Mouse (Mus musculus): ENCODE measurements at regions not wholly inside any gene's neighbourhood (a gene's known extent, or its start where the extent isn't known, plus 50 kb on each side); places are given as distances from the start of the nearest gene placed in this dataset.

DNA sequence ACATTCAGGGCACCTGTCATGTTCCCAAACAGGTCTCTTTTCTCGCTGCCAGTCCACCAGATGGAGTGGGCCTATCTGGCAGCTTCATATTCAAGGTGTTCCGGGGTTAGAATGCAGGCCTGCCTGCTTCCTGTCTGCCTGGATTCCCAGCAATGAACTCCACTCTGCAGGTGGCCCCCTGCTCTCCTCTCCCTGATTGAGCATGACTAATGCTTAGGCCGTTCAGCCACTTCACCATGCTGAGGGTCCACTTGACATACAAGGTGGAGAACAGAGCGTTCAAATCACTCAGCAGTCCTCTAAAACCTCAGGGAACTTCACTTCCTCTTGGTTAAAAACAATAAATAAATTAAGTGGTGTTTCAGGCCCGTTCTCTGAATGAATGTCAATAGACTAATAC is 112.1 kb upstream of the Ralgapa2 start:
- no peak for DNase-seq (ENCODE audit: low spot score in 2 of 2)

DNA sequence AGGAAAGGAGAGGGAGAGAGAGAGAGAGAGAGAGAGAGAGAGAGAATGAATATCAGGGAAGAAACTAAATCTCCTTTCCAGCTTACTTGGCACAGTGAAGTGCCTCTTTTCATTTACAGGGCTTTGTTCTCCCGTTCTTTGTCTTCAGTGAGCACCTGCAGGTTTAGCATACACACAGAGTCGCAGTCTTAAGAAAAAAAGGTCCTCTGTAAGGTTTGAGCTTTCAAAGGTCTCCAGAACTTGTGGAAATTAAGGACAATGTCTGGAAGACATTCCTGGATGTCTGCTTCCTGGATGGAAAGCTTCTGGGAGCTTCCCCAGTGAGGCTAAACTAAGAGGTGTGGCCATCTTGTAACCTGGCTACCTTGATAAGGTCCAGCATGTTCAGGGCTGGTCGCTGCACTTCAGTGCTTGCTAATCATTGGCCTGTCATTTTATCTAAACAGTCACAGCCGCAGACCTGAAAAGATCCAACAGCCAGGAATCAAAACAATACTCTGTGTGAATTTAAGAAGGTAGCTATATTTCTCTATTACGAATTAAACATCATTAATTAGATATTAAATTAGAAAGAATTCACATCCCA is 113.1 kb upstream of the Ralgapa2 start:
- no peak for DNase-seq (ENCODE audit: low spot score in 2 of 2)

DNA sequence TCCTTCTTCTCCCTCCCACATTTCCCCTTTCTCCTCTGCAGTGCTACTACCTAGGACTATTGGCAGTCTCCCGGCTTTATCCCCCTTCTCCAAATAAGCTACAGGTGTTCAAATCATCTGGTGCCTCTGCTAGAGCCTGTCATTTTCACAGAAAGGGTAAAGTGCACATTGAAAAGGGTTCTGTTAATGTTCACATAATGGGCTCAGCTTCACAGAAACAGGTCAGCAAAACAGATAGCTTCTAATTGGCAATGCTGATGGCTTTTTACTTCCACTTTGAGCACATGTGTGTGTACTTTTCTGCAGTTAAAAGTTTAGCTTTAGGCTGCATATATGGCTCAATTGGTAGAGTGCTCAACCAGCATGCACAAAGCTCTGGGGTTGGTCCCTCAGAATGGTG is 114.4 kb upstream of the Ralgapa2 start:
- DNase-seq (ENCODE audit: low spot score in 2 of 2), result no peak

DNA sequence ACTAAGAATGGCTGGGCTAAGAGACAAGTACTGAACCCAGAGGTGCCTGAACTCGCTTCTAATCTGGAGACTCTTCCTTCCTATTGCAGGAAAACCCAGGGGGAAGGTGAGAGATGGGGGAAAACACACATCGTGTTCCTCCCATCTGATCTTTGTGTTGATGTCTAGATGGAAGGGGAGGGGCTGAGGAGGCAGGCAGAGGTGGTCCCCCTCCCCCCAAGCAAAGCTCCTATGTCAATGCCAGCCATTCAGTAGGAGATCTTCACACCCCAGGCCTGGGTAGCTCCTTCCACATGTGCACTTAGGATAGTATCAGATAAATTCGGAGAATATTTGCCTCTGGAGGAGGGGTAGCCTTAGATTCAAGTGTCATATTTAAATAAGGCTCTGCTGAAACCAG is 118.0 kb upstream of the Ralgapa2 start:
- no peak for DNase-seq (ENCODE audit: low spot score in 2 of 2)

DNA sequence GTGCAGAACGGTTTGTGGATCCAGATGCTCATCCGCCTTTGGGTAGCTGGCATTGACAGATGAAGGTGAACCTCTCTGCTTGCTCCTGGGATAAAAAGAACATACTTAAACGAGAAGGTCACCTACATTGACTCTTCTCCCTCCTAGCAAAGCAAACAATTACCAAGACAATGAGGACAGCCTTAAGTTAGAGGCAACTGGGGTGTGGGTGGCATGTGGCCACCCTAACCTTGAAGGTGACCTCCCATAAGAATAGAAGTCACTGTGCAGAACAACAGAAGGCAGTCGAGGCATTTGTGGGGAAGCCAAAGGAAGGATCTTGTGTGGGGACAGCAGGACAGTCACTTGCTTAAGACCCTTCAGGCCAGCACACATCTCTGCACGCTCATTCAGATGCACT is 119.0 kb upstream of the Ralgapa2 start:
- no peak for DNase-seq (ENCODE audit: low spot score in 2 of 2)

DNA sequence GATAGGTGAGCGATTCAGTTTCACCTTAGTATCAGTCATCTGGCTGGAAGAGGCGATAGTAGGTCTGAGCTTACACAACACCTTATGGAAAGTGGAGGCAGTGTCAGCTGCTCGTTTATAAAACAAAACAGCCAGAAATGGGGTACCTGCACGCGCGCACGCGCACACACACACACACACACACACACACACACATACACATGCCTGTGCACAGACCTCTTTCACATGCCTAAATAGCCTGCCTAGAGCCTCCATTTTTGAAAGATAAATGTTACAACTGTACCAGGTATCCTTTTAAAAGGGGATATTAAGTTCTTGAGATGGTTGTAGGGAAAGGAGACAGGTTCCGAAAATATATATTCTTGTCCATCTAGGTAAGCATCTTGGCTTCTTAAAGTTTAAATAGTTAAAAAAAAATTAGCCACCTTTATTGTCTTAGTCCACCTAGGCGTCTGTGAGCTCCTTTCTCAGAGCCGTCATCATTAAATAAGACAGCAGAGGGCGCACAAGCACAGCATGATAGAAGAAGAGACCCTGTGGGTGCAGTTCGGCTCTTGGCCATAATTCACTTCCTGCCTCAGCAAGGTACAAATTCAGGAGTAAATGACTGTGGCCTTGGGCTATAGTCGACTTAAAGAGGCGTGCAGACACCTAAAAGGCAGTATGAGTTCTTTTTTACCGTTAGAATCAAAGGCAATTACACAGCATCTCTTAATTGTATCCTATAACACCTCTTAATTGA is 121.4 kb upstream of the Ralgapa2 start:
- DNase-seq (ENCODE audit: low spot score in 2 of 2), result peak in 1 of 2 experiments; percentile 45

DNA sequence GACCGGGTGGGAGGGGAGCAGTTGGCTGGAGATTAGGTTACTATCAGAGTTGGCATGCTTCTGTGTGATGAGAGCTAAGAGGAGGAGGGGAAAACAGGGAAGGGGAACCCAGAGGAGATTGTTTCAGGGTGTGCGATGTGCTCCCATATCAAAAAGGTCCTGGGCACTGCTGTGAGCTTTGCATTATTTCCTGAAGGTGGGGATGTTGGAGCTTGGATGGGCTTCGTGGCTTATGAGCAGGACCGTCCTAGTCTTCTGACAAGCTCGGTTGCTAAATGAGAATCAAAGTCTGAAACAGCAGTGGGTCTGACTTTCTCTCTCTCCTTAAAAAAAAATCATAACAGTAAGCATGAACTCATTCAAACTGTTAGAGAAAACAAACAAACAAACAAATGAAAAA is 125.4 kb upstream of the Ralgapa2 start:
- DNase-seq (ENCODE audit: low spot score in 2 of 2), result no peak

DNA sequence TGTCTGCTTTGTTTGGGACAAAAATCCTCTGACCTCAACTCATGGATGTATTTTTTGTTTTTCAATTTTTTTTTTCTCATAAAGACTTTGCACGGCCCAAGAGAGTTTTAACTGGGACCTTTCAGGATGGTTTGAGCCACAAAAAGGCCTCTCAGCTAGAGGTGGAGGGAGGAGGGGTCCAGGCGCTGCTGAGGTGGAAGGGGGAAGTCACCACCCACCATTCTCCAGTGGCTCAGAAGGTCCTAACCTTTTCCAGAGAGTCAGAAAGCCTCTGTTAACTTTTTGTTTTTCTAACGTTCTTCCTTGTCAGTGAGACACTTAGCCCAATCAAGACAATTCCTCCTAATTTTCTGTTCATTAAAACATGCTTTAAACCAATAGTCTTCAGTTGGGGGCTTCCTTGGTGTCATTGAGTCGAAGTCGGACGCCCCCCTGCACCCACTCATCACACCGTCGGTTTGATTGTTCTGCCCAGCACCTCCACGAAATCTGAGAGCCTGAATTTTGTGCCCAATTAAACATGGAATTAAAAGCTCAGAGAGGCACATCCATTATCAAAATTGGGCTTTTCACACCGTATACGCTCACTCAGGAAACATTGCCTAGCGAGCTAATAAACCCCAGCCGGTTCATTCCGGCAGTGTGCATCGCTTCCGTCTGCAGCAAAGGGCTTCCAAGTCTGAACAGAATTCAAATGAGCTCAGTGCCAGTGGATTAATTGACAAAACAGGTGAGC is 134.3 kb upstream of the Ralgapa2 start:
- no peak for DNase-seq (ENCODE audit: low spot score in 2 of 2)

DNA sequence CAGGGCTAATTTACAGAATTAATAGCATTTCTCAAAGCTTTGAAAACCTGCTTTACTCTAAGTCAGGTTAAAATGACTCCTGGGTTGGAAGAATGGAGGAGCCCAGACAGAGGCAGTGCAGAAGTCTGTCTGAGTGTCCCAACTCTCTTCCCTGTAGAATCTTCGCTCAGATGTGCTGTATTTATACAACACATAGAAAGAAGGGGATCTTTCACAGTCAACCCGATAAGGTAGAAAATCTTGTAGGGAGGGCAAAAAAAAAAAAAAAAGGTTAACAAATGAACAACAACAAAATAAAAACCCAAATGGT is 134.8 kb upstream of the Ralgapa2 start:
- no peak for DNase-seq (ENCODE audit: low spot score in 2 of 2)

DNA sequence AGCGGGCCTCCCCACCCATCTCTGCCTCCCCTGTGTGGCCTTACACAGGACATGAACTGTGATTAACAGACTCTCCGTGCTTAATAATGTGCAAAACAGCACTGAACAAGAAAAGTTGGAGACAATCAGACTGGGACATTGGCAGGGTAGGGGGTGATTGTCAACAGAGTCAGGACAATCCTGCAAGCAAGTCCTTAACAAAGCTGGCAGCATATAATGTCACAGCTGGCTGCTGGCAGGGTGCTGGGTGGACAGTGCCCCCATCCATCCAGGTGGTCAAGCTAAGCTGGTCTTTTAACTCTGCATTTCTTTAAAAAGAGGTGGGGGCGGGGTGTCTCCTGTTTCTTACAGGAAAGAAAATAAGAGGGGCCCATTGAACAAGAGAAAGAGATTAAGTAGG is 149.2 kb upstream of the Ralgapa2 start:
- no peak for DNase-seq (ENCODE audit: low spot score in 2 of 2)

DNA sequence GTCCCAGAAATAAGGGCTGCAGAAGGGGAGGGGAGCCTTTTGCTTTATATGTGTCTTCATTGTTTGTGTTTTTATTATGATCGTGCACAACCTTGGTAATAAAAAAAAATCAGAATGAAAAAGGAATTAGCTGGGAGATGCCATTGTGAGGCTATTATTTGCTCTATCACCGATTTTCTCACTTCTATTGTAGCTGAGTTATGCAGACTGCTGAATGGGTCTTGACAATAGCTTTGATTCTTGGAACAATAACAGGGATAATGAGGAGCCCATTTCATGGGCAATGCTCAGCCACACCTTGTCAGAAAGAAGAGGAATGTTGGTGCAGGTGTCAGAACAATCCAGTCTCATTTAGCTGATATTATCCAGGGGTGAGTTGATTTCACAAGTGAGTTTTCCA is 160.6 kb upstream of the Ralgapa2 start:
- no peak for DNase-seq (ENCODE audit: low spot score in 2 of 2)

DNA sequence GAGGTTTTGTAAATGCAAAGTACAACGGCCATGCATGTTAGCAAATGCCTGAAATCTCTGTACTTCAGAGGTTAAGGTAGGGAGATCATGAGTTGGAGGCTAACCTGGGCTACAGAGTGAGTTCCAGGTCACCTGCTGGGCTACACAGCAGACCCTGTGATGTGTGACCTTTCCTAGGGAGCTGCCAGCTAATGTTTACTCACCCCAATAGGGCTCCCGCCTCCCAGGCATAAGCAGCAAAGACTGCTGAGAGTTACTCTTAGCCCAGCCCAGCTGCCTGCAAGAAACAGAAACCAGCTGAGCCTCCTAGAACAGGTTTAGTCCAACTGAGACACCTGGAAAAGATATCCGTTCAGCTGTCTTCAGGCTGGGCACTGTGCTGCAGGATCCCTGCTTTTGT is 169.8 kb upstream of the Ralgapa2 start:
- DNase-seq (ENCODE audit: low spot score in 2 of 2), result no peak

DNA sequence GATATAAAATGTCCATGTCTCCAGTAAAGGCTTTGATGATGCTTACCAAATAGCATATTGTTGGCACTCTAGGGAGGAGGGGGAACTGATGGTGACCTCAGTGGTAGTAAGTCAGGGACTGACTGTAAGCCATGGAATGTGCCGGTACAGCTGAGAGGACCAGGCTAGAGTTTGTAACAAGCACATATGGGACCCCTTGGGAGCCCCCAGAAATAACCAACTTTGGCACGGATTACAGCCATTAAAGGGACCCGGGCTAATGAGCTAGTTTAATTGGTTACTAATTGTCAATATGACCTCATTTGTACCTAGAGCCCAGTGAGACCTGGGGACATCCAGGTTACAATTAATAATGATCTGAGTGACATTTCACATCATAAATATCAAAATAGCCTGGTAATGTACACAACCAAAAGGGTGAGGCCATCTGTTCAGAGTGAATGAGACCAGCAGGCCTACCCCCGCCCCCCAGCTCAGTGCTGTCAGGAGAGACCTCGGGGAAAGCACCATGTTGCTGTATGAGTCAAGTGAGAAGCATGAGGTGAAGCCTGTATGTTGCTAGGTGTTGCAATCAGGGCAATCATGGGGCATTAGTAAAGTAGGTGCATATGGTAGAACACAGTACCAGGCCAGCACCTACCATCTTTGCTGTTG is 169.7 kb upstream of the Kiz start:
- DNase-seq (ENCODE audit: low spot score in 2 of 2), result no peak

DNA sequence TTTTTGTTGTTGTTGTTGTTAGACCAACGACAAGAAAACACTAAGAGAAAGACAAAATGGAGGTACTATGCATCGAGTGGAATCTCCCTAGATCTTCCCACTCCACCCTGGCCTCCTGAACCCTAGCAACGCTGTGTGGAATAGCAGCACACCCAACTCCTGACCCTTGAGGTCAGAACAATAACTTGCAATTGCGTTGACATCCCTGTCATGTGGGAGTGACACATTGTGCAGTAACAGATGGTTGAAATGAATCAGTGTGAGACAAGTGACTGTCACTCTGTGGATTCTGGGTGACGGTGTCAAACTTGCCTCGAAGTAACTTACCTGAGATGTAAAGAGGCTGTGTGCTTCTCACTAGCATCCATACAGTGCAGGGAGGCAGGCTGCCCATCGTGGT is 167.1 kb upstream of the Kiz start:
- no peak for DNase-seq (ENCODE audit: low spot score in 2 of 2)

DNA sequence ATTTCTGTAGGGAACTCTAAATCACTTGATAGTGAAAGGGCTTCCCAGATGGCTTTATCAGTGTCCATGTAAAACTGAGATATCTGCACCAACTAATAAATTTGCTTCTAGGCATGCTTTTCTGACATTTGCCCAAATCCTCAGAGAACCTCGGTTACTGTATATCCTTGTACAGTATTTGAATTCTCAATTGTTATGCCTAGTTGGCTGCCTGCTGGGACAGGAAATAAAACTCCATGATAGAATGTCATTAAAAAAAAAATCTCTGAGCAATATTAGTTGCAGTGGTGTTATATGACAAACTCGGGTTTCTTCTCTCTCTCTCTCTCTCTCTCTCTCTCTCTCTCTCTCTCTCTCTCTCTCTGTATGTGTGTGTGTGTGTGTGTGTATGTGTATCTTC is 162.2 kb upstream of the Kiz start:
- no peak for DNase-seq (ENCODE audit: low spot score in 2 of 2)

DNA sequence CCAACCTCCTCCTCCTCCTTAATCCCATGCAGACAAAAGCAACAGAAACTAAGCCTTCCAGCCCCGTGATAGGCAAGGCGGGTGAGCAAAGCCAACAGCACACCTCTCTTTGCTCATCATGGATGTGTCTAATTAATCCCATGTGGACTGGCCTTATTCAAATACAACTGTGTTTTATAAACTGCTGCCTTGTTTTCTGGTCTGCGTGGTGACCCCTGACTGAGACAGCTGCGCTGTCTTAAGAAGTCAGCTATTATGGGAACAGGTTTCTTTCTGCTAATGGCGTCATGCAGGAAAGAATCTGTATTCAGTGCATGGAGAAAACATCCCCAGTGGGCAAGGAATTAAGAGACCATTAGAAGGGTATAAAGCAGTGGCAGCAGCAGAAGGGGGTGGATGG is 161.6 kb upstream of the Kiz start:
- no peak for DNase-seq (ENCODE audit: low spot score in 2 of 2)

DNA sequence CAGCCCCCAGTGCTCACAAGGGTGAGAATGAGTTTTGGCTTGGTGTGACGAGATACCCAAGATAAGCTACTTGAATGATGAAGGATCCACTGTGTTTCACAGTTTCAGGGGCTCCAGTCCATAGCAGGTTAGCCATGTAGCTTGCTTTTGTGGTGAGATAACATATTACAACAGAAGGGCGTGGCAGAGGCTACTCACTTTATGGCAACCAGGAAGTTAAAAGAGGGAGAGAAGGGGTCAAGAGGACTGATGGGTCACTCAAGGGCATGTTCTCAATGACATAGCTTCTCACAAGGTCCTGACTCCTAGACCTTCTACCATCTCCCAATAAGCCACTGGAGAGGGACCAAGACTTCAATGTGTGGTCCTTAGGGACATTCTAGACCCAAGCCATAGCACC is 159.4 kb upstream of the Kiz start:
- no peak for DNase-seq (ENCODE audit: low spot score in 2 of 2)

DNA sequence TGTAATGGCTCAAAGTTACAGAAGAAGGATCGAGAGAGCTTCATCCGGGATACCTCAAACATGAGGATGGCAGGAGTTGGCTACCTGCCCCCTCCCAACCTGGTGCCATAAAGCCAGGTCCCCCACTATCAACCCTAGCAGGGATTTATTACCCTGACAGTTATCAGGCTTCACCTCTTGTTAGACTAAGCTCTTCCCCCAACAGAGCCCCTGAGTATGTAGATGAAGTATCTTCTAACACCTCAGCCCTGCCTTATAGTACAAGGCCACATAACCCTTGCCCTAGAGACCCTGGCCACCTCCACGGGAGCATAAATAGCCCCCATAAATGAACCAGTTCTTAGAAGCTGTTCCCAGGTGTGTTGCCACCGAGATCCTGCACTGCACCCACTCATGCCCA is 158.9 kb upstream of the Kiz start:
- DNase-seq (ENCODE audit: low spot score in 2 of 2), result no peak

DNA sequence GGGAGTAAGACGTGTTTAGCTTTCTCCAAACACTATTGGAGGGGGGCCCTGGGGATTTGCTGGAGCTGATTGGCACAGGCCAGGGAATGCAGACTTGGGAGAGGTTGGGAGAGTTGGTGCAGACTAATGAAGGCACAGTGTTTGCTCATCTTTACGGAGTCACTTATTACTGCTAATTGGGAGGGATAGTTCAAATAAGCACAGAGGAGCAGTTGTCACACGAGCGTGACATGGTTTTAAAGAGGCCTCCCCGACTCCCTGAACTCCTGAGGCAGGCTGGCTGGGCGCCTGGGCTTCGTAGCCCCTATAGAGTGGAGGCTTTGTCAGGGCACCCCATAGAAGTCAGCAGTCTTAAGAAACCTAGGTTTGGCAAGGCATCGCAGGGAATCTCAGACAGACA is 145.0 kb upstream of the Kiz start:
- peak in 1 of 2 experiments; percentile 8 for DNase-seq (ENCODE audit: low spot score in 2 of 2)

DNA sequence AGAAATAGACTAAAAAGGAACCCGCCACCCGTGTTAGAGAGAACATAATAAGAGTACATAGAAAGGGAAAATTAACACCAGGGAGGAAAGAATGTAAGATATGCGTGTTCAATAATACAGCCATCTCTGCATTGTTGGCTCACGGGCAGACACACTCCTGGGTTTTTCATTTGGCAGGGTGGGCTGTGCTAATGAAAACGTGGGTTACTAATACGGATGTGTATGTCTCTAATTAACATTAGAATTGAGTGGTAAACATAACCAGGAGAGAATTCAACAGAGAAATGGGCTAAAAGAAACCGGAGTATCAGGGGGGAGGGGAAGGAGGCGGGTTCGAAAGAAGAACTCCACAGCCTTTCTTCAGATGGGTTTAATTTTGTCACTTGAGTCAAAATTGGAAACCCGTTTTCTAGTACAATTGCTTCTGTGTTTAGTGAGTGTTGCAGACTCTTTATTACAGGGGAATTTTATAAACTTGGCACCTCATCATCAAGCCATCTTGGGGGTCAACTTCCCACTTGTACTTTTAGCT is 134.4 kb upstream of the Kiz start:
- DNase-seq (ENCODE audit: low spot score in 2 of 2), result no peak

DNA sequence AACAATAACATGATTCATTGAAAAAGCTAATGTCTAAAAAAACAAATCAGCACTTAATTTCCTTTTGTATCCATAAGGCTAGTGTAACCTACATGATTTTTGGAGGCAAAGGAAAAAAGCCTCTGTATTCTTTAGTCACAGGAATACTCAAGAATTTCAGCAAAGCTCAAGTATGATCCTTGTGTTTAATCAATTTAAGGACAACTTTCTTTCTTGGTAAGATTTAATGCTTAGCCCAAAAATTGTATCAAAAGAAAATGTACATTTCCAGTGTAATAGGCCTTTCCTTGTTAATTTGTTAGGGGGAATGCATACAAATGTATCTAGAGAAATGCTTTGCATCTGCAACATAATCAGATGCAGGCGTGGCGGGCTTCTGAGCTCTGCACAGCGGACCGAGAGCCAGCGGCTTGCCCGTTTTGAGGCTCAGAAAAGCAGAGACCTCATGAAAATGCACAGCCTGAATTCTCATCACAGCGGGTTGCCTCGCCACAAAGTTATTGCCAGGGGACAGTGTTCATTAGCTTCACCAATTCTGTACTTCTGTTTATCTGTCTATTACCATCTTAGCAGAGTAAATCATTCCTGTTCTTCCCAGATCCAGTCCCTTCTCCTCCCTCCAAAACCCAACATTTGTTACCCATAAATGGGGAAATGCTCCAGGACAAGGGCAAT is 133.2 kb upstream of the Kiz start:
- no peak for DNase-seq (ENCODE audit: low spot score in 2 of 2)

DNA sequence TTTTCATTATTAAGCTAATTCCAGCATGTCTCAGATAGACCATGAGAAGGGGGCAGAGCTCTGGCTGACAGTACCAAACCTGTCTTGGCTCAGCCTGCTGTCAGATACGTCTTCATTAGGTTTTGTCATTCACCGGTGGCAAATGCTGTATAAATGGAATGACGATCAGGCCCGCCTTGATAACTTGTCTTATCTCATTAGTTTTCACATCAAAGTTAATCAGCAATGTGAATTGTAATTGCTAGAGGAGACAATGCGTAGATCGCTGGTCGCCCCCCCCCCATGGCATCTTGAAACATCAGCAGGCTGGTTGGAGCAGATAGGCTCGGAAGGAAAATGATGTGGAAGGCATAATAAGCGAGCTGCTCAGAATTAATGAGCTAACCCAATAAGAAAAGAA is 132.5 kb upstream of the Kiz start:
- no peak for DNase-seq (ENCODE audit: low spot score in 2 of 2)
